Mouse (Mus musculus): ENCODE results near the gene Ugt1a10.
A peak's percentile ranks its signal among the peaks of the same experiment; 100 is the strongest.

Gene Ugt1a10

DNA sequence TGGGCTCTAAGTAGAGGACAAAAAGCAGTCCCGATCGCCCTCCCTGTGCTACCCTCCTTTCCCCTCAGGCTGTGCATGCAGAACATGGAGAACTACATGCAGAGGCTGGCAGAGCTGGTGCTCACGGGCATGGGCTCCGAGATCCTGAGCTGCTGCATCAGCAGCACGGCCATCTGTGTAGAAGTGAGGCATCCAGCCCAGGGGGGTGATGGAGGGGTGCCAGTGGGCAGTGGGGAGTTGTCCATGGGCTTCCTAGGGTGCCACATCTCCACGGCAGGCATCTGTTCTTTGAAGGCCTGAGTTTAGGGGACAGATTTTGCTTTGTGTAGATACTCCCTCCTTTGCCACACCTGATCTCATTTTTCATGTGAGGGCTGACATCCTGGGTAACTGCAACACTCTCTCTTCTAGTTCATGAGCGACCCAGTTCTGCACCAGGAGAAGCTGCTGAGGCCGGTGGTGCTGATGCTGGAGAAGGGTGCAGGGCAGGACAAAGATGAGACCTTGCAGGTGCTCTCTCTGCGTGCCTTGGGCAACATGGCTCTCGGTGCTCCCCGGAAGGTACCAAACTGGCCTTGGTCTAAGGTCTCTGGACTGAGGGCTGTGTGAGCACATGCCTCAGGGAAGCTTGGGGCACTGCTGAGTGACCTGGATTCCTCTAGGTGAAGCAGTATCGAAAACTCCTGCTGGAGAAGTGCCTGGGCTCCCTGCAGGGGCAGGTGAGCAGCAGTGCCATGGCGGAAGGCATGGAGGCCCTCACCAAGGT lies 201.0 kb downstream of the Ugt1a10 start:
- DNase-seq = no peak

DNA sequence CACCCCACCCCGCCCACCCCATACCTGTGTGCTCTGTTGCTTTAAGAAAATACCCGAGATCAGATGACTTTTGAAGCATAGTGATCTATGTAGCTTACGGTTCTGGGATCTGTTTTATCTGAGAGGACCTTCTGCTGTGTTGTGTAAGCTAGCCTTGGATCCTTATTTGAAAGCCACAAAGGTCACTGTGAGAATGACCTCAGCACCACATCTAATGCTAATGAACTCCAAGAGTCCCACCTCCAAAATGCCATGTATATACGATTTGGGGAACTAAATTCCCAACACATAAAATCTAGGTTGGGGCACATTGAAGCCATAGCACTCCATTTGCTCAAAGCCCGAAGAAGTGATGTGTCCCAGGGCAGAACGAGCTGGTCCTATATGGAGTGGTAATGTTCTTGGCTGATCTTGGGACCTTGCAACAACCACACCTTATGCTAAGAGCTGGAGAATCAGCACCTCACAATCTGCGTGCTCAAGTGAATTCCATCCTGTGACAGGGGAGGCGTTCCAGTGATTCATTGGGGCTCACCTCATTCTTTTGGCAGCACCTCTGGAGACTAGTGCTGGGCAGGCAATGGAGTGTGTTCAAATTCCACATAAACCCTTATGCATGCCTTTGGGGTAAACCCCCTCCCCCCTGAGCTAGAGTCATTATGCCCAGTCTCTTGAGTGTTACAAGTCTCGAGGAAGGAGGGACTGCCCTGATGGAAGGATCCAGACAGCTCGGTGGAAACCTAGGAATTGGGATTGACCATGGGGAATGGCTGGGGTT lies 201.9 kb downstream of the Ugt1a10 start:
- no peak for DNase-seq

DNA sequence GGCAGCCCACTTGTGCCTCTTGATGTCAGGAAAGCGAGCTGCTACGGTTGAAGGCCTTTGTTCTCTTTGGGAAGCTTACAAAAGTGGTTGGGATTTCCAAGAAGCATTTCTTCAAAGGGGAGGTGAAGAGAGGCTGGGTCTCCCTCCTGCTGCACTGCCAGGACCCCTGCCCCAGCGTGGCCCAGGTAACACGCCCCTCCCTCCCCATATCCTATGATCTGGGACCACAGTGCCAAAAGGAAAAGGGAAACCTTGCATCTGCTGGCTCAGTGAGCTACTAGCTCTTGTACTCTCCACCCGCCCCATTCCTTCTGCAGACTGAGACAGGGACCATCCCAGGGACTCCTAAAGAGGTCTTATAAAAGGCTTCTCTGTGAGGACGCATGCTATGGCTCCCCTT lies 202.5 kb downstream of the Ugt1a10 start:
- DNase-seq = no peak

DNA sequence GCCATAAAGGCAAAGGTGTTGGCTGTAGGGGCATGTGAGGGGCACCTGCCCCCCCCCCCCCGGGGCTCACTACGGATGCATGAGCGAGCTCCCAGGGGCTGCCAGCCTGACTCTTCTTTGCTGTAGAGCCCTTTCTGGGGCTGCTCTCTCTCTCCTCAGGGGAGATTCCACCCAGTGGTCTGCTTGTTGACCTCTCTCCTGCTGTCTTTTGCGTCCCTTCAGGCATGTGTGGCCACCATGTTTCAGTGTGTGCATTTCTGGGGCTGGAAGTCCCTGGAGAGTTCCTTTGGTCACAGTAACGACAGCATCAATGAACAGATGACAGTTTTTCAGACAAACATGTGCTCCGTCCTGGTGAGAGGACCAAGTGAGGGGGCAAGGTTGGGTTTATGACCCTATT lies 203.2 kb downstream of the Ugt1a10 start:
- no peak for DNase-seq

DNA sequence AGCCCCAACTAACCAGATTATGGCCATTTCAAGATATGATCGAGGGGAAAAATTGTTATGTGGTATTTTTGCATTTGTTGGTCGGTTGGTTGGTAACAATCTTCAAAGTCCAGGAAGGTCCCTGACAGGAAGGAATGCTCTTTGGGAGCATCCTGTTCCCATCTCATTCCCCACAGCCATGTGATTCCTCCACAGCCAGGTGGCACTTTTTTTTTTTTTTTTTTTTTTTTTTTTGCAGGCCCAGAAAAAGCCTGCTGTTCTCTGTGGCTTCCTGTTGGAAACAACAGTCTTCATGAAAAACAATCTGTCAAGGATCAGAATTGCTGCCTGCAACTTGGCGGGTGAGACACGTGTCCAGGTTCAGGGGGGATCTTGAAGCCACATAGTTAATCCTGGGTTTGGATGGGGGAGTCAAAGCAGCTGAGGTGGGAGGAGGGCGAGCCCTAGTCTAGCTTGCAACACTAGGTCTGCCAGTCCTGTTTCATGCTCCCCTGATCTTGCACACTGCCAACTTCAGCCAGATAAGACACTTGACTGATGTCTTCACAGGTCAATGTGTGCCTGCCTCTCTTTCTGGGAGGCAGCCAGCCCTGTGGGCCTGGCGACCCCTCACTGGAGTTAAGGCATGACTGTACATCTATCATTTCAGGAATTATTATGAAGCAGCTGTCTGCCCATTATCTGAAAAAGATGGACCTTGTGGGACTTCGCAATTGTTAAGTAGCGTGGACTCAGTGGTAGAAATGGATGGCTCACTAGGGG lies 203.9 kb downstream of the Ugt1a10 start:
- peak; percentile 57 for DNase-seq

DNA sequence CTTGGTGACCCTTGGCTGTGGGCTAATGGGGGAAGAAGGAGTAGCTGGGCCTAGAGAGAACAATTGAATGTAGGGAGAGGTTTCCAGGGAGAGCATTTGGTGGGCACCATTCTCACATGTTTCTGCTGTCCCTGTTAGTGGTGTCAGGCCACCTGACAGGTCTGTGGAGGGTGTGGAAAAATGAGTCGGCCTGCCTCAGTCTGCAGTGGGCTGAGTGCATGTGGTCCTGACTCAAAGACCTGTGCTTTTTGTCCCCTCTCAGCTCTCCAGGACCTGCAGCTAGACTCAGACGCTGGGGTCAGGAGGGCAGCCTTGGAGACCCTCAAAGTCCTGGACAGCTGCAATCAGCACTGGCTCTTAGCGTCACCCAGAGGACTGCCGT lies 204.4 kb downstream of the Ugt1a10 start:
- DNase-seq = no peak

DNA sequence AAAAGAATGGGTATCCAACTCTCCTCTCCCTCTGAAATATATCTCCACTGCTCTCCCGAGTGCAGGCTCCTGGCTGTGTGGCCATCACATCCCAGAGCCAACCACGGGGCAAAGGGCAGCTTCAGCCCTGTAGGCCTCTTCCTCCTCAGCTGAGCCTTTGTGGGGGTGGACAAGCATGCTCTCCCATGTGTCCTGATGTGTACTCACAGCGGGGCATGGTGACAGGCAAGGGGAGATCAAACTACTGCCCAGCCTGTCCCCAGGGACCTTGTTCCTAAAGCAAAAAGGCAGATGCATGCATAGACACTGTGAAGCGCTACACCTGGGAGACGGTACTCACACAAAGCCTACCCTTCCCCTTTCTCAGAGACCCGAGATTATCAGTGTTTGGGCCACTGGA lies 204.9 kb downstream of the Ugt1a10 start:
- DNase-seq = peak; percentile 78

DNA sequence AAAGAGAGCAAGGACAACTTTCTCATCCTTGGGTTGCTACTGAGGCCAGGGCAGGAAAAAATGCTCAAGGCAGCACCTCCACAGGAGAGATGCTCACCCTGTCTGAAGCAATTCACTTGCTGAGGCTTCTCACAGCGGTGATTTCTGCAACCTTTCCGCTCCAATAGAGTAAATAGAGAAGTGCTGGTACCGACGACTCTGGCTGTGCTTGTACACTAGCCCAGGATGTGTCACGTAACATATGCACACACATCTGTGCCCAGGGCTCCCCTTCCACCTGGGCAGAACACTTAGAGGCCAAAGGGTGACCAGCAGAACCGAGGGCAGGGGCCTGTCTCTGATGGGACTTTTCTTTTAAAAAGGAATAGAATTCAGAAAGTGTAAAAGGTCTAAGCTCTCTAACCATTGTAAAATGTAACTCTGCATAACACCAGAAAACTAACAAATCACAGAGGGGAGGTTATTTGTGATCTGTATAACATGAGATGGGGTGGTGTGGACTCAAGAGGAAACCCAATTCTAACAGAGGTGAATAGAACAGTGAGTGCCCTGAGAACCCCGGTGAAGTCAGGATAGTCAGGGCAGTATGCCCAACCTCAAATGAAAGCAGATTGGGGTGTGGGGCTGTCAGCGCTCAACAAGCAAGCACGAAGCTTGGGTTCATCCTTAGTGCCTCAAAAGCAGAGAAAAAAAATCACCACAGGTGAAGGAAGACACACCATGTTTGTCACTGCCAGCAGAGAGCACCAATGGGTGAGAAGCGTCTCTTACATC lies 205.6 kb downstream of the Ugt1a10 start:
- DNase-seq = no peak

DNA sequence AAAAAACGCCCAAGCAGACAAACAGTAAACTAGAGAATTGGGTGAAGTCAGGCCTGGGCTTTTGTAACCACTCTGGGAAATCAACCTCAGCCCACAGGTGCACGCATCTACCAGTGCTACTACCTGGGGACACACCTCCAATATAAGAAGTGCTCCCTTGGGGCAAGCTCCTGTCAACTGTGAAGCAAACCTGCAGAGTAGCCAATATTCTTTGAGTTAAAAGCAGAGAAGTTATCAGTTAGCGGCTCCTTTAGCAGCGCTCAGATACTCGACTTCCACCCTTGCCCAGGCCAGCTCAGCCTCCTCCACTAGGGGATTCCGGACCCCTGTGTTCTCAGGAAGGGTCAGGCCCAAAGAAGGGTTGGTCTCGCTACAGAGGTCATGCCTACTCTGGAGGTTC lies 206.5 kb downstream of the Ugt1a10 start:
- no peak for DNase-seq

DNA sequence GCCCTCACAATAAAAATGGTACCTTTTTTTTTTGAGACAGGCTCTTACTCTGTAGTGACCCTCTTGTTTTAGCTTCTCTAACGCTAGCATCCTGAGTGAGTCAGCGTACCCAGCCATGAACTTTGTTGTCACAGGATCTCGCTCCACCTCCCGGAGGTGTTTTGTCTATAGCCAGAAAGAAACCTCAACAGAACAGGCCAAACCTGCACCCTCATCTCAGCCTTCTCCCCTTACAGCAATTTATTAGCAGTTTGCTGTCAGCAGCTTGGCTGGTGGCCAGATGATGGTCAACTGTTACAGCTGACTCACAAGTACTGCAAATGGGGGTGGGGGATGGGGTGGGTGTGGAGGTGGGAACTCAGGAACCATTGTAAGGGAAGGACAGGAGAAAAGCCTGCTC lies 207.1 kb downstream of the Ugt1a10 start:
- DNase-seq = peak; percentile 74

DNA sequence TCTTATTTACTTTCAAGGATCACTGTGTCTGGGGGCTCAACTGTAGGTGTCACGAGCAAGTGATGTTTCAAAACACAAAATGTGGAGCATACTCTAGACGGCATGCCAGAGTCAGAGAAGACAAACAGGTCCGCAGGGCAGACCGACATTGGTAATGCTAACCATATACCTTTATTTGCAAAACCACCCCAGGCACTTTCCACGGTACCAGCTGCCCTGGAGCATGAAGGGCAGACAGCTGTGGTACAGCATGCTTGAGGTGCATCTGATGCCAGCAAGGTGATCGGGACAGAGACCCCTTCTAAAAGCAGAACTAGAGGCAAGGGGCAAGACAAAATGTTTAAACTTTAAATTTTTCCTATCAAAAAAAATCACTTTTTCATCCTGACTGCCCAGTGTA lies 207.8 kb downstream of the Ugt1a10 start:
- DNase-seq = no peak

DNA sequence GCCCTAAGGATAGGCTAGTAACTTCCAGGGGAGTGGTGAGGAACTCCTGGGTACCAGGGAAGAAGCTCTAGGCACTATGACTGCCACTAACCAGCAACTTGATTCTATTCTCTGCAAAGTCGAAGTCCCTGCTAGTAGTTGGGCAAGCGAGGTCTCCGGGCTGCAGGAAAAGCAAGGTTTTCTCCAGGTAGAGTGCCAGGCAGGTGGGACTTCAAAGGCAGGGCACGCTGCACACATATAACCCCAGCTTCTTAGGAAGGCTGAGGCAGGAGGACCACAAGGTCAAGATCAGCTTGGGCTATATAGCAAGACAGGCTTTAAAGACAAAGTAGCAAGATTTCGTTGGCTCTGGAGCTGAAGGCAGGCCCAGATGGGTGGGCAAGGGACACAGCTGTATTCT lies 208.6 kb downstream of the Ugt1a10 start:
- DNase-seq = no peak

DNA sequence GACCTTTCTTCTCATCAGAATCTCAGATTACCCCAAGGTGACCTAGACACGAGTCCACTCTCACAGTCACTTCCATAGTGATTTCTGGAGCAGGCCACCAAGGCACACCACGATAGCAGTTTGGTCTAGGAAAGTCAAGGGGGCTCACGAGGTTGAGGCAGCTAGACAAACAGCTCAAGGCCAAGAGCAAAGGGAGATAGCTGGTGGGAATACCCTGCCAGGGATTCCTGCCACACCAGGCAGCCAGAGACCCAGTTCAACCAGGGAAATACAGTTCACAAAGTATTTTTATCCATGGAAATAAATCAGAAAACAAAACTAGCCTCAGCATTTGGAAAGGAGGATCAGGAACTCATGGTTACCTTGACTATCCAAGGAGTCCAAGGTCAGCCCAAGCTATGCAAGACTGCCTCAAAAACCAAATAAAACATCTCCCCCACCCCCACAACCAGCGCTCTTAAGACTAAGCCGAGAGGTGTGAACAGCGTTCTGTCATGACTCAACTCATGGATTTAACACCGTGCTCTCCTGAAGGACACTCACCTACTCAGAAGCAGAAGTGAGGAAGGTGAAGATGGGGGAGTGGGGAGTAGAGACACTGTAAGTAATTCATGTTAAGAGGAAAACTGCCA lies 209.2 kb downstream of the Ugt1a10 start:
- DNase-seq = no peak

DNA sequence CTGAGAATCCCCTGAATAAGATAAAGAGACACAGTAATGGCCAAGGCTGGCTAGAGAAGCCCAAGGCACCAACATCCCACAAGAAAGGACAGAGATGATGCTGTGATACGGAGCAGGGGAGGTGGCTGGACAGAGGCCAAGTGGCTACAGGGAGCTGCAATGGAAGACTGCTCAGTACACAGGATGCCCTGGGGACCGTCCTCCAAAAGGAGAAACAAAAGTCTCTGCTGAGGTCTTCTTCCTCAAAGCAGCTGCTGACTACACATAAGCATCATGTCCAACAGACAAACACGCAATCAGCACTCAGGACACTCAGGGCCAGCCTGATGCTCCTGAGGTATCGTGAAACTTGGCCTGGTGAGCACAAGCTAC lies 209.7 kb downstream of the Ugt1a10 start:
- no peak for DNase-seq

DNA sequence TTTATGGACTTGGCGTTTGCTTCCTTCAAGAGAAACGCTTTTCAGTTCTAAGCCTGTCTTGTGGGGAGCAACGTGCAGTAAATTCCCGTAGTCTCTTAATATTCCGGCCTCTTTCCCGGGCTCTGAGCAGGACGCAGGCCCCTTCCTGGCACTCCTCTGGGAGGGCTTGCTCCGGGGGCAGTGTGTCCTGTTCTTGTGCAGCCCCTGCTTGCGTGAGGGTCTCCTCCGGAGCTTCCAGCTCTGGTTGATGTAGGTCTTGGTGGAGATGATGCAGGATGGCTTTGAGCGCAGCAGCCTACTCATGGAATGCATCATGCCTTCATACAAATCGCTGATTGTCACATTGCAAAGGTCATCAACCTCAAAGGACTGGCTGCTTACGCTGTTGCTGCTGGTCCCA lies 210.9 kb downstream of the Ugt1a10 start:
- DNase-seq = no peak

DNA sequence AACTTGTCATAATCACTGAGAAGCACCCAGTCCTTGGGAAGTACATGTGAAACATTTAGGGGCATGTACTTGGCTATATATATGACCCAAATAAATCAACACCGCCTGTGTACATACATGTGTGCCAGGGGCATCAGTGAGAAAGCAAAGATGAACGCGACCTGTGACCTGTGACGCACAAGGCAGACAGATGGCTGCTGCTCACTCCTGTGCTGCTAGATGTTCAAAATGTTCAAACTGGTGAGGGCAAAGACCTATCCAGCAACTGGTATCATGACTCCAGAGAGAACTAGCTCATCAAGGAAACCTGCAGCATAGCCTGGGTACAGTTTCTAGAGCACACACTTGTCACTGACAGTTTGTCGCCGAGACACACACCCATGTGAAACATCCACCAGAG lies 212.3 kb downstream of the Ugt1a10 start:
- DNase-seq = no peak

DNA sequence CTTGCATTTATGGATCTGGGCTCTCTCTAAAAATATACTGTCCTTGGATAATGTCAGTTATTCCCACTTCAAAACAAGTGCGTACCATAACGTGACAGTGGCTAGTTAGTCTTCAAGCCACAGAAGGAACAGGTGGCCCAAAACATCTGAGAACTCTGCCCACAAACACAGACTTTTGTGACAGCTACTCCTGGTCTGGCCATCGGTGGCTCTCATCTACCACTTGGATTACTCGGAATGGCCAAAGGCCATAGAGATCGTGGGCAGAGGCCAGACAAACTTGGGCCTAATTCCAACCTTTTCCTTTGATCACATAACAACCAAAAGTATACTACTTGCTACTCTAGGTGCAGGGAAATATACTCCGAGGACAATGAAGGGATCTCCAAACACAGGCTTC lies 212.9 kb downstream of the Ugt1a10 start:
- DNase-seq = no peak

Data from liver (tissue).